Mouse (Mus musculus): ENCODE data around the gene Lrrc4b.

DNA sequence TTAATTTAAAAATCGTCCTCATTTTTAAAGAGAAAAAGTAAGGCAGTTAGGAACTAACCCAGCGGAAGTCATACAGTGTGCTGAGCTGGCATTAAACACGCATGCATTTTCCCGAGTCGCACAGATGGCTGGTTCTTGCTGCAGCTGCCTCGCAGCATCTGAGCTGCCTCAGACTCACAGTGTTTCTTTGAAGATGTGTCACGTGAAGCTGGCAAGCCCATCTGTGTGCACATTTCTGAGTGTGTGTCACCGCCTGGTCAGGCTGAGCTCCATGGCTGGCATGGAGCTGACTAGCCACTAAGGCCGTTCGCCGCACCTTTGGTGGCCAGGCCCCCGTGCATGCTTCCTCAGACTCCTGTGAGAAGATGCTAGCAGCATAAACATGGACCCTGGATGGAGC, 46.3 kb upstream of the Lrrc4b start:
- TF ChIP-seq CTCF (IDR thresholded peaks at IDR 0.05; ENCODE audit: extremely low read depth, insufficient read depth, insufficient read length, insufficient replicate concordance) (no peak), POLR2A (IDR thresholded peaks at IDR 0.05; ENCODE audit: low read depth, low read length) (no peak)

Measured in spleen, adult 2 months (tissue).